Mouse (Mus musculus) T-helper 1 cell (primary cell): ENCODE measurements around the gene Cops7a.

ENCODE experiments used
- in situ Hi-C: fragments of 300-600 bp; cut with MboI, MseI; formaldehyde crosslinking; loops from one replicate; pipeline ENCODE4 v1.15.1; 2025; ENCODE audit warnings: high pct_unique_total_duplicates

Gene Cops7a

DNA sequence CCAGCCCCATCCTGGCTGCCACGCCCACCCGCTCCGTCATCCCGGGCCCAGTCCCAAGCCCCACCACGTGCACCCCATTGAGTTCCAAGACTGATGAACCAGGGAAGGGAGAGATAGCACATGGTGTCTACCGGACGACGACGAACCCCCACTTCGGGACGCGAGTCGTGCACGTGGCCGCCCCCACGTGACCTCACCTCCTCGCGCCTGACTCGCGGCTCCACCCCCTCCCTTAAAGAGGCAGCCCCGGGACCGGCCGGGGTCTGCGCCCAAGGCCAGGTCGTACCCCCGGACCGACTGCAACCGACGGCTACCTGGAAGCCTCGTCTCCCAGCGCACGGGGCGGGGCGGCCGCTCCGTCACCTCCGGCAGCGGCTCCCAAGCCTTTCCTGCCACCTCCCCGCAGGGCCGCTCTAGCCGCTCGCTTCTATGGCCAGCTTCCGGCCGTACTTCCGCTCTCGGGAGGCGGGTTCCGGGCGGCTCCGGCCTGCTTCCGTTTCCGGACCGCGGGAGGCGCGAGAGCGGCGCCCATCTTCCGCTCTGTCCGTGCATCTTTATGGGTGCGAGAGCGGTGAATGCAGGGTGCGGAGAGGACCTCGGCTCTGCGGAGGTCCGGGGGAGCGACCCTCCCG is at the start of gene Cops7a:
TSS of gene Cops7a (minus strand) at position 451 of the 632 bp plus-strand sequence.
- in situ Hi-C loops, result loop anchor here (5.0 kb wide), 2 partner anchors 33 to 37 kb away; partner anchors contain the start of gene Mlf2

DNA sequence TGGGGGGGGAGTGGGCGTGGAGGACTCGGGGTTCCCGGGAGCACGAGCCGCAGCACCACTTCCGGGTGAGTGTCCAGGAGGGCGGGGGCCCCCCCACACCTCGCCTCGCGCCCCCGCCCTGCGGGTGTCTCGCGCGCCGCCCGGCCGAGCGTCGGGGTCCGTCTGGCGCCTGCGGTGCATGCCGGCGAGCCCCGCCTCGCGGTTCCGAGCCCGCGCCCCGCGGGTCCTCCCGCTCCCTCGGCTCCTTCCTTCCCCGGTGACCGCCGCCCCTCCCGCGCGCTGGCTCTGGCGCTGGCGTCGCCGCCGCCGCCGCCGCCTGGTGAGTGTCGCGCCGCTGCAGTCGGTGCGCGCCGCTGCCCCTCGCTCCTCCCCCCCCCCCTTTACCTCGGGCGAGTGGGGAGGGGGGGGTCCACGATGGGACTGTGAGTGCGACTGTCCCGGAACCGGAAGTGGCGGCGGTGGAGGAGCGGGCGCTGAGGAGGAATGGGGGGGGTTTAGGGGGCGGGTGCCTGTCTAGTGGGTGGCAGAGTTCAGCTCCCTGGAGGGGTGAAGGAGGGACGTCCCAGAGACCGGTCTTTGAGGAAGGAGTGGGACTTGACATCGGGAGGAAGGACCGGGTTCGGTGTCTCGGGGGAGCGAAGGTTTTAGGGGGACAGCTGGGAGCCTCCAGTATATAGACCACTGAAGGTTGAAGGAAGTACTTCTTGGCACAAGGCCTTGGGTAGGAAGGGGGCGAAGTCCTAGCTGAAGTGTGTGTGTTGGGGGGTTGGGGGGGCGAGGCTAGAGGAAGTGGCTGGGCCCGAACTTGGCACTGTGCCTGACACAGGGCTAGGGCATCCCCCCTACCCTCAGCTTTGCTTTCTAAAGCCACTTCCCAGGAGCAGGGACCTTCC is 44.1 kb upstream of the Cops7a start:
- in situ Hi-C loops, result no loop called here

DNA sequence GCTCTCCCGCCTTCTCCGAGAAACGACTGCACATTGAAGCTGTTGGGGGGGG is 43.6 kb upstream of the Cops7a start, which contains the start of gene Zfp384:
TSS of gene Zfp384 (plus strand) at position 17 of the 52 bp plus-strand sequence.
- in situ Hi-C loops, result no loop called here

DNA sequence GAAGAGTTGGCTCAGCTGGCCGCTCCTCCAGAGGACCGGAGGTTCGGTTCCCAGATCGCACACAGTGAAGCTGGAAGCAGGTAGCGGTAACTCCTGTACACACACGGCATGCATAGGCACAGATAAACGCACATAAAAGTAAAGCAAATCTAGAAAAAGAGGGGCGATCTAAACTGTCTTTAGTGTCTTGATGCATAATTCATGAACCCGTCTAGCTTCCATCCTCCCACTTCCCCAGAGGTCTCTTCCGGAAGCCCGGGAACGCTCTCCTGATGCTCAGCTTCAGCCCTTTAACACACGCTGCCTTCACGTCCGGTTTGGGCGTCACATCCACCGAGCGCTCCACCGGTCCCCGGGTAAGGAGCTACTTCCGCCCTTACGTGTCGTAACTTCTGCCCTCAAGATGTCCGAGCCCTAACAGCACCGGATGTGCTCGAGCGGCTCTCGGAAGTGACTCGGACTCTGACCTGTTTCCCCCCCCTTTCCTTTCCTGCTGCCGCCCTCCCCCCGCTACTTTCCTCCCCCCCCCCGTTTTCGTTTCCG is 43.3 kb upstream of the Cops7a start:
- in situ Hi-C loops, result no loop called here

DNA sequence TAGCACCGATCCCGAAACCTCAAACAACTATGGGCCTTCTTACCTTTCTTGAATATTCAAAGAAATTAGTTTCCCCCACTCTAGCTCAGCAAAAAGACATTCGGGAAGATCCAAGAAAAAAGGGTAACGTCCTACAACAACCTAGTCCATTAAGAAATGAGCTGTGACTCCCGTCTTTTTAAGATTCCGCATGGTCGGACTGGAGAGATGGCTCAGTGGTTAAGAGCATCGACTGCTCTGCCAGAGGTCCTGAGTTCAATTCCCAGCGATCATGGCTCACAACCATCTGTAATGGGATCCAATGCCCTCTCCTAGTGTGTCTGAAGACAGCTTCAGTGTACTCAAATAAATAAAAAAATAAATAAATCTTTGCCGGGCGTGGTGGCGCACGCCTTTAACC is 42.7 kb upstream of the Cops7a start:
- in situ Hi-C loops, result no loop called here

DNA sequence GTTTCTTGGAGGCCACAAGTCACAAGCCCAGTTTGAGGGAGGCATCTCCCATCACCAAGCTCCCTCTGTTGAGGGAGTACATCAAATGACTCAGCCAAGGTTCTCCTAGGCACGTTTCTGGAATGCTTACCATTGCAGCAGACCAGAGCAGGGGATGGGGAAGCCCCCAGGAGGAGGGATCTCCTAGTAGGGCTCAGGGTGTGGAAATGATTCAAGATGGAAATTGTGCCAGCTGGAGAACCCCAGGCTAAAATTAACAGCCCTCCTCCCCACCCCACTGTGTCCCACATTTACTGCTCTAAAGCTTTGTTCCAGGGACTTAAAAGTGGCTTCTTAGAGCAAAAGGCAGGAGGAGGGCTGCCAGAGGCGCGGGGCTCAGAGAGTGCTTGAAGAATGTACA is 39.7 kb upstream of the Cops7a start:
- in situ Hi-C loops, result no loop called here

DNA sequence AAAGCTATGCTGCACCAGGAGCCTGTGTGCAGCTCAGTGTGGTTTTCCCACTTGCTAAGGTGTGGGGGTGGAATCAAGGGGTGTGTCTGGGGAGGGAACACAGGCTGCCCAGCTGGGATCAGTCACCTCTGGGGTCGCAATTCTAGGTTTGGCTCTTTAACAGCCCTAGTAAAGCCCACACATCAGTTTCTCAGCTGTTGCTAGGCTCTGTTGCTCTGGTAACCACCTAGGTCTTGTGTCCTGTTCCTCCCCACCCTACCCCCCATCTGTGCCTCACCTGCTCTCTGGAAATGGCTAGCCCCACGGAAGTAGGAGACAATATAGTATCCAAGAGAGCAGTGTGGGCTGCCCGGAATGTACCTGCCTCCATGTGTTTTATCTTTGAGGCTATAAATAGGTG is 38.4 kb upstream of the Cops7a start:
- in situ Hi-C loops, result loop anchor here (5.0 kb wide), 1 partner anchor 36 kb away; the partner anchor contains the start of gene Cops7a

DNA sequence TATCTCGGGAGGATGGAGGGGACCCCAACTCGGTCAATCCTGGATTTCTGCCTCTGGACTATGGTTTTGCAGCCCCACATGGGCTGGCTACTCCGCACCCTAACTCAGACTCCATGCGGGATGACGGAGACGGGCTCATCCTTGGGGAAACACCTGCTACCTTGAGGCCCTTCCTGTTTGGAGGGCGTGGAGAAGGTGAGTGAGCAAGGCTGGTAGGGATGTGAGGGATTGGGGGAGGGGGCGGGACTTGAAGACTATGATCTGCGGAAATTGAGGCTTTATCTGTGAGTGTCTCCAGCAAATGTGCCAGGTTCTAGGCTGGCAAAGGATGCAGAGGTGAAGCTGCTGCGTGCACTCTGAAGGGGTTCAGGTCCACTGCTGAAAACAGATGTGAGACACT is 34.2 kb upstream of the Cops7a start:
- in situ Hi-C loops, result no loop called here

DNA sequence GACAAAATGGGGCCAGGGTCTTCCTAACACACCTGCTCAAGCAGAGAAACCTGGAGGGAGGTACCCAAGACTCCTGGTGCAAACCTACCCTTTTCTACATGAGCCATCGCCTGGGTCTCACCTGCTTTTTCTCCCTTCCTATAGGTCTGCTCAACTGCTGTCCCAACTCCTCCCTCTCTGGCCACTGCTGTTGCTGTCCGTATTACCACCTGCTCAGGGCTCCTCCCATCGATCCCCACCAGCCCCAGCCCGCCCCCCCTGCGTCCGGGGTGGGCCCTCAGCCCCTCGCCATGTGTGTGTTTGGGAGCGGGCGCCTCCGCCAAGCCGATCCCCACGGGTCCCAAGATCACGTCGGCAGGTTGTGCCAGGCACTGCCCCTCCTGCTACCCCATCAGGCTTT is 33.8 kb upstream of the Cops7a start:
- in situ Hi-C loops, result no loop called here

DNA sequence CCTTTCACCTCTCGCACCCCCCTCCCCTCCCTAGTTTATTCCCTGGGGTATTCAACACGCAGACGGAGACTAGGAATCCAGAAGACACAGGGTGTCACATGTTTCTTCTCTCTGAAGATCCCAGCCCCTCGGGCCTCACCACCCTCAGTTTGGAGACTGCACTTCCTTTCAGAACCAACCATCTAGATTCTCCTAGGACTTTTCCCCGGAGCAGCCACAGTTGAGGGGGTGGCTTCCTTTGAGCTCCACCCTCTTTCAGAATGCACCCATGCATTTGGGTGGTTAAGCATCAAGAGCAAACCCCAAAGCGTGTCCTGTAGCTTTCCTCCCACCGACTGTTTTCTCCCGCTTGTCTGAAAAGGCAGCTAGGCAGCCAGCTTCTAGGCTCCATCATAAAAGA is 32.7 kb upstream of the Cops7a start:
- in situ Hi-C loops, result no loop called here

DNA sequence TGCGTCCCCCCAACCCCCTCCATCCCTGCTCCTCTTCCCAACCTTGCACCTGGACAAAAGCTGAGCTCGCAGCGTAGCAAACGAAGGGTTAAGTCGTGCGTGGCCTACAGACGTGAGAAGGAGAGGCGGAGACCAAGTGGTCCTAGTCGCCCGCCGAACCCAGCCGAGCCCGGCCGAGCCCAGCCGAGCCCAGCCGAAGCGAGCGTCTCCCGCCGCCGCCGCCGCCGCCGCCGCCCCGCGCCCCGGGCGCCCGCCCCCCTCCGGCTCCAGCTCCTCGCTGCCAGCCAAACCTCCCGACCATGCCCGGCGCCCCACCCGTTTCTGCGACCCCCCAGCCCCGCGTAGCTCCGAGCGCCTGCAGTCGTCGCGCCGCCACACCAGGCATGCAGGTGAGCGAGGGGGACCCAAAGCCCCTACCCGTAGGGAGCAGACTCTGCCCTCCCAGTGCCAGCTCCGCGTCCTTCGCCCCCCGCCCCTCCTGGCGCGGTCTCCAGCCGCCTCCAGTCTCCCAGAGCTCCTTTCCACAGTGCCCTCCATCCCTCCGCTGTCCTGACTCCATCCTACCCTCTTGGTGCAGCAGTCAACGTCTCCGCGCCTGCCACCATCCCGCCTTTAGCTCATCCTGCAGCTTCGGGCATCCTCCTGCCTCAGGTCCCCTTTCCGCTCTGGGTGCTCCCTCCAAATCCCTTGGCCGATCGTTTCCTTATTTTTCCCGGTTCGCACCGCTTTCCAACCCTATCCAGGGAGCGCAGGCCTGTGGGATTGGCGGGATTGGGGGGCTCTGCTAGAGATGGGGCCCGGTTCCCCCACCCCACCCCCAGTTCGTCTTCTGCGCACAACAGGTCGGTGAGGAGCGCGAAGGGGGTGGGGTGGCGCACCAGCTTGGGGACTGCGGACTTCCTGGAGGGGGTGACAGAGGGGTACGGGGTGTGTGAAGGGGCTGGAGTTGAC is 31.5 kb upstream of the Cops7a start, which contains the start of gene Pianp:
TSS of gene Pianp (plus strand) at position 144 of the 951 bp plus-strand sequence.
- in situ Hi-C loops, result no loop called here

DNA sequence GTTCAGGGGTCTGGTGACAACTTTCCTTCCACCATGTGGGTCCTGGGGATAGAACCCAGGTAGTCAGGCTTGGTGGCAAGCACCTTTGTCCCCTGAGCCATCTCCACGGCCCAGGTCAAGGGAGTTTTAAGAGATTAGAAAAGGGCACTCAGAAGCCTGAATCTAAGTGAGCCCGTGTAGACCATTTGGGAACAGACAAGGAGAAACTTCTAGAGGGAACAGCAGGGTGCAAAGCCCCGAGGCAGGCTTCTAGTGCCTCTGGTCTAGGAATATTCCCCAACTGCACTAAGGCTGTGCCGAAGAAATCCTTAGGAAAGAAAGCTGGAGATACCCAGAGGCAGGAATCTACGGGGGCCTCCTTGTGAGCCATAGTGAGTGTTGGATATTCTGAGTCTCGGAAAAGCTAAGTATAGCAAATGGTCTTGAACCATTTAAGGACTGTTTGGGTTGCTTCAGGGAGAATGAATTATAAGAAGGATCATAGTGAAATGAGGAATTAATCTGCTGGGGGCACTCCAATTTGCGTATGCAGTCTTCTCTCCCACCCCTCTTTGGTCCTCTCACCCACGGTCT is 30.6 kb upstream of the Cops7a start:
- in situ Hi-C loops, result no loop called here

DNA sequence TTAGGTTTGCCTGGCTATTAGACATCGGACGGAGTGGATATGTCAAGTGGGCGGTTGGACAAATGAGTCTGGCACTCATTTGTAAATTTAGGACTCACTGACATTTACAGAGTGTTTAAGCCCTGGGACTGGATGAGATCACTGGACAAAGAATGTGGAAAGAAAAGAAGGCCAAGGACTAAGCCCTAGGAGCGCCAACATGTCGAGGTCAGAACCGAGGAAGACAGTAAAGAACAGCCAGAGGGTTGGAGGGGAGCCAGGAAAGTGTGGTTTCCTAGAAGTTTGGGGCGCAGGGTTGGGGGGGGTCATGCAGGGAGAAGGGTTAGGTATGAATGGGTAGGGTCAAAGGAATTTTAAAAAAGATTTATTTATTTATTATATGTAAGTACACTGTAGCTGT is 29.9 kb upstream of the Cops7a start:
- in situ Hi-C loops, result no loop called here

DNA sequence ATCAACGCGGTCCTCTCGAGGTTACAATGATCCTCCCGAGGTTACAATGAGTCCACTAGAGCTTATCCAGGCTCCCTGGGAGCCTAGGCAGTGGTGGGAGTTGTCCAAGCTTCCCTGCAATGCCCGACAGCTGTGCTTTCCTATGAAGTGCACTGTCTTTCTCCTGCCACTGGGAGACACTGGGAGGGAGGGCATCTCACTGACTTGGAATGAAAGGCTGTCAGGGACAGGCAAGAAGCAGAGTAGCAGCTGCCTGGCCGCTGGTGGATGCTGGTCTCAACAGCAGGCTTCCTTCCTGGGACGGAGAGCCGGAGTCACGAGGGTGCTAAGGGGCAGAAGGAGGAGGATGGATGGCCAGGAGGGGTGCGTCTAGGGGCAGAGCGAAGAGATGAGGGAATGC is 28.5 kb upstream of the Cops7a start:
- in situ Hi-C loops, result loop anchor here (5.0 kb wide), 1 partner anchor 57 kb away; no protein-coding TSS in a partner anchor

DNA sequence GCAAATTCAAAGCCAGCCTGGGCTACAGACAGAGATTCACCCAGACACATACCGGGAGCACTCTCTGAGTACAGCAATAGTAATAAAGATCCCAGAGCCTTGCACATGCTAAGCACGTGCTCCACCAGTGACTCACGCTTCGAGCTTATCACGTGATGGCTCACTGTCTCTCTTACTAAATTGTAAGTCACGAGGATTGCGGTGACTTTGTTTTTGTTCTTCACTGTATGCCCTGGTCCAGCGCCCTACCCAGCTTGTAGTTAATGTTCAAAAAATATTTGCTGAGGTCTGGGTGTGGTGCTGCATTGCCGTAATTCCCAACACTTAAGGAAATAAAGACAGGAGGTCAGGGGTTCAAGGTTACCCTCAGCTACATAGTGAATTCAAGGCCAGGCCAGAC is 28.0 kb upstream of the Cops7a start:
- in situ Hi-C loops, result loop anchor here (5.0 kb wide), 1 partner anchor 56 kb away; no protein-coding TSS in a partner anchor

DNA sequence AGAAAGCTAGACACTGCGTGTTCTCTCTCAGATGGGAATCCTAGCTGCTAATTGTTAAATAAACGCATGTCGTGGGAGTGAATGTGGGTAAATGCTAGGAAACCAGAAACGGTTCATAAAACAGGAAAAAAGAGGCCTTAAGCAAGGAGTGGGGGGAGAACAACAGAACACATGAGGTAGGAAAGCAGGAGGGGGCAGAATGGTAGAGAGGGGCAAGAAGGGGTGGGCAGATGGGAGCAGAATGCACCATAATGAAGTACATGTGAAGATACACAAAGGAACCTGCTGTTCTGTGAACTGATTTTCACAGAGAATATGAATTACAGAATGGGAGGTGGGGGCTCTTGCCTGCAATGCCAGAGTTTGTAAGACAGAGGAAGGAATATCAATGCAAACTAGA is 26.9 kb upstream of the Cops7a start:
- in situ Hi-C loops, result loop anchor here (5.0 kb wide), 1 partner anchor 55 kb away; no protein-coding TSS in a partner anchor

DNA sequence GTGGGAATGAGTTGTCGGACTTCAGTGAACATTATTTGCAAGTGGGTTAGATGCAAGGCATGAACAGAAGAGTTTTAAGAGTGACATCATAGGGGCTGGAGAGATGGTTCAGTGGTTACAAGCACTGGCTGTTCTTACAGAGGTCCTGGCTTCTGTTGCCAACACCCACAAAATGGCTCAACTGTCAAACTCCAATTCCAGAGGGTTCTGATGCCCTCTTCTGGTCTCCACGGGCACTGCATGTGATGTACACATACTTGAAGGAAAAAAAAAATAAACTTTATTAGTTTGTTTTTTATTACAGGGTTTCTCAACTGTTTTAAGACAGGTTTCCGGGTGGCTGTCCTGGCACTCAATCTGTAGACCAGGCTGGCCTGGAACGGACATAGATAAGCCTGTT is 2.4 kb upstream of the Cops7a start:
- in situ Hi-C loops, result loop anchor here (5.0 kb wide), 2 partner anchors 35 kb away; partner anchors contain the start of gene Mlf2

DNA sequence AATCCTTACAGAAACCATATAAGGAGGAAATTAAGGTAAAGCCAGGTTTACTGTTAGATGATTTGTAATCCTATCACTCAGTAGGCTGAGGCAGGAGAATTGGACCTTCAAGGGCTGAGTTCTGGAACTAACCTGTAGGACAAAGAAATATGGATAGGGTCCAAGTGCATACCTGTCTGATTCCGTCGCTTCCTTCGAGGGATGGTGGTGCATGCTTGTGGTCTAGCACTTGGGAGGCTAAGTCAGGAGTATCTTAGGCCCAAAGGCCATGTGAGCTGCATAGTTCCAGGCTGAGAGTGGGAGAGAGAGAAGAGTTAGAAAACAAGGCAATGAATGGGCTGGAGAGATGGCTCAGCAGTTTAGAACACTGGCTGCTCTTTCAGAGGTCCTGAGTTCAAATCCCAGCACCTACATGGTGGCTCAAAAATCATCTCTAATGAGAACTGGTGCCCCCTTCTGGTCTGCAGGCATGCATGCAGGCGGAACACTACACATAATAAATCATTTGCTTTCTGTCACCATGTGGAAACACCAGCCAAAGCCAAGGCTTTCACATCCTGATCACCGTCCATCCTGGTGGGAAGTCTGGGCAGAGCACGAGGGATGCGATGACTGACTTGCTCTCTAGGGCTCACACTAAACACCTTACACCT is 1.3 kb upstream of the Cops7a start:
- in situ Hi-C loops, result loop anchor here (5.0 kb wide), 2 partner anchors 34 to 36 kb away; partner anchors contain the start of gene Mlf2

DNA sequence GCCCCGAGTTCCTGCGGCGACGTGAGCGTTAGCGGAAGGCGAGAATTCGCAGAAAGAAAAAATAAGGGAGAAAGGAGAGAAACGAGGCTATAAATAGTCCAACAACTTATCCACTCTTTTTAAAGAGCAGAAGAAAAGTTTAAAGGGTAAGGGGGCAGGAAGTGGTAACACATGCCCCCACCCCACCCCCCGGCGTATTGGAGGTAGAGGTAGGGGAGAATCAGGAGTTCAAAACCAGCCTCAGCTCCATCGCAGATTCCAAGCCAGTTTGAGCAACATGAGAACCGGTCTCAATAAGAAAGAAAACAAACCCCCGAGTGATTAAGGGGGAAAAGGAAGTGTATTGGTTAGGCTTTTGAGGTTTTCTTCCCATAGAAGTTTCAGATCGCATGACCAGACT is 409 bp upstream of the Cops7a start:
- in situ Hi-C loops, result loop anchor here (5.0 kb wide), 2 partner anchors 33 to 37 kb away; partner anchors contain the start of gene Mlf2

DNA sequence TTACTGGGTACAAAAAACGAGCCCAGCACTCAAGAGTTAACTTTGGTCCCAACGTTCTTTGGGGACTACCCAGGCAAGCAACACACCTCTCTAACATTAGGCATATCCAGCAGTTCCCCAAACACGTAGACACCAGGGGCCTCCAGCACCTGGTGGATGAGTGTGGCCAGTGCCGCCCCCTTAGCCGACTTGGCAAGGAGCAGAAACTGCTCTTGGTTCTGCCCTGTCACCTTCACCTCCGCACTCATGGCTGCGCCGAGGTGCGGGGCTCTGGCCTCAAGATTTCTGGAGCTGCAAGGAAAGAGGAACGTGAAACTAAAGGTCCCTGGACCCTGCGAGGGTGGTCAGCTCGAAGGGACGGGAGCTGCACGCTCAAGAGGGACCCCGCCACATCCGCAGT is 700 bp downstream of the Cops7a start:
- in situ Hi-C loops, result loop anchor here (5.0 kb wide), 2 partner anchors 32 to 38 kb away; partner anchors contain the start of gene Mlf2

DNA sequence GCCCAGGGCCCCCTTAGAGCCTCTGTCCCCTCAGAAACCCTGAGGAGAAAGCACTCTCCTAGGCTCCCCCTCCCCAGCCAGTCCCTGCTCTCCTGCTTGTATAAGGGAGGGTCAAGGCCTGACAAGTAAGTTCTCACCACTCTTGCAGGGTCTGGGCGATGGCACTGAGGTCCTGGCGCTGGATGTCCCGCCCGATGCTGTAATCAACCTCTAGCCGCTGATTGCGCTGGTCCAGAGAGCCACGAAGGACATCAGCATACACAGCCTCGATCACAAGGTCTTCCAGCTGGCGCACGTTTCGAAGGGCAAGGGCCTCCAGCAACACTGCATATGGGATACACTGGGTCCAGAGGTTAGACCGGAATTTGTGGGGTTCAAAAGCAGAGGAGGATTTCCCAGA is 4.3 kb downstream of the Cops7a start:
- in situ Hi-C loops, result no loop called here
